Mouse (Mus musculus) heart, embryonic 11.5 days (tissue): ENCODE results near the gene Grpel1. TPM values are rescaled to one million over a fixed set of nuclear protein-coding genes. Genes with fewer than 3 reads are reported as not detected.

Experiments
- ATAC-seq: fragments of 200-750 bp; cut with Nextera tagmentation; replicated peaks from 2 replicates; pipeline ENCODE4 v1.8.0; 2017; ENCODE audit warnings: moderate library complexity; ENCODE audit not compliant: insufficient number of reproducible peaks, low FRiP score, low TSS enrichment
- H3K27ac ChIP-seq: fragments of 300-500 bp; sonication (generic); 2 replicates; pipeline ENCODE4 v1.5.1; 2014; ENCODE audit warnings: mild to moderate bottlenecking, low read depth, low read length
- H3K27me3 ChIP-seq: fragments of 300-500 bp; sonication (generic); 2 replicates; pipeline ENCODE4 v1.6.1; 2014; ENCODE audit warnings: mild to moderate bottlenecking, low read length, mixed read lengths; ENCODE audit not compliant: control insufficient read depth, insufficient read depth
- H3K36me3 ChIP-seq: fragments of 300-500 bp; sonication (generic); 2 replicates; pipeline ENCODE4 v1.6.1; 2014; ENCODE audit warnings: mild to moderate bottlenecking, low read length, moderate library complexity, mixed read lengths; ENCODE audit not compliant: control insufficient read depth, insufficient read depth
- H3K4me1 ChIP-seq: fragments of 300-500 bp; sonication (generic); 2 replicates; pipeline ENCODE4 v1.6.1; 2014; ENCODE audit warnings: low read length; ENCODE audit not compliant: control insufficient read depth, insufficient read depth
- H3K4me2 ChIP-seq: fragments of 300-500 bp; sonication (generic); 2 replicates; pipeline ENCODE4 v1.6.1; 2014; ENCODE audit warnings: mild to moderate bottlenecking, moderate library complexity
- H3K4me3 ChIP-seq: fragments of 300-500 bp; sonication (generic); 2 replicates; pipeline ENCODE4 v1.5.1; 2014; ENCODE audit warnings: low read depth, low read length
- H3K9ac ChIP-seq: fragments of 300-500 bp; sonication (generic); 2 replicates; pipeline ENCODE4 v1.6.1; 2014; ENCODE audit warnings: mild to moderate bottlenecking, low read depth, low read length, moderate library complexity
- H3K9me3 ChIP-seq: fragments of 300-500 bp; sonication (generic); replicated peaks from 2 replicates; pipeline ENCODE4 v1.6.1; 2016; ENCODE audit warnings: low read length; ENCODE audit not compliant: control insufficient read depth
- WGBS: fragments of 180-500 bp; shearing (Covaris S2); extraction: QIAGEN DNeasy Blood & Tissue Kit; methylation state at CpG from one replicate; pipeline ENCODE4 v1.1.7; 2014; ENCODE audit not compliant: insufficient replicate concordance; 5-methylcytosine and 5-hydroxymethylcytosine counted together
- polyA plus RNA-seq: library from polyadenylated mRNA; unstranded; fragments of >200 nt; fragmentation: Nextera tagmentation; extraction: Ambion mirVana; gene quantifications from 2 replicates; pipeline ENCODE4 v1.2.1, GENCODE M21; 2014

Gene Grpel1
- polyA plus RNA-seq, 1 experiment from 2014 or later, result 63.8 TPM

- no peaks in the 10 kb centered on the region for H3K4me1 ChIP-seq
- no peaks in the 10 kb centered on the region for H3K9me3 ChIP-seq
- H3K27me3 ChIP-seq, result no peaks in the 10 kb centered on the region
- H3K36me3 ChIP-seq, result peaks cover 7% of the 10 kb centered on the region; the same call in 1 of the 2 replicates
- ATAC-seq, result no peak
- no peak overlapping the region for H3K4me3 ChIP-seq
- WGBS, result 73% methylated on average over 5 of the region's 5 CpGs
- no peak overlapping the region for H3K27ac ChIP-seq
- H3K9ac ChIP-seq, result no peak overlapping the region
- no peak overlapping the region for H3K4me2 ChIP-seq
Measured at GRCm38 (mm10) chr5:36505643-36506042, 40.8 kb downstream of the Grpel1 start.

- peaks cover 7% of the 10 kb centered on the region; the same call in 1 of the 2 replicates for H3K36me3 ChIP-seq
- no peak overlapping the region for H3K4me2 ChIP-seq
- H3K9me3 ChIP-seq, result no peaks in the 10 kb centered on the region
- H3K27me3 ChIP-seq, result no peaks in the 10 kb centered on the region
- 92% methylated on average over 10 of the region's 10 CpGs for WGBS
- H3K9ac ChIP-seq, result no peak overlapping the region
- ATAC-seq, result no peak
- H3K4me1 ChIP-seq, result no peaks in the 10 kb centered on the region
- H3K4me3 ChIP-seq, result no peak overlapping the region
- no peak overlapping the region for H3K27ac ChIP-seq
Measured at GRCm38 (mm10) chr5:36508351-36508750, 43.6 kb downstream of the Grpel1 start.

GRCm38 (mm10) chr5:36510956-36511355 is 46.2 kb downstream of the Grpel1 start:
- no peak overlapping the region for H3K4me3 ChIP-seq
- no peaks in the 10 kb centered on the region for H3K27me3 ChIP-seq
- H3K4me1 ChIP-seq, result no peaks in the 10 kb centered on the region
- no peak overlapping the region for H3K9ac ChIP-seq
- no peaks in the 10 kb centered on the region for H3K9me3 ChIP-seq
- no peak overlapping the region for H3K27ac ChIP-seq
- H3K36me3 ChIP-seq, result peaks cover 7% of the 10 kb centered on the region
- WGBS, result 86% methylated on average over 2 of the region's 2 CpGs
- no peak overlapping the region for H3K4me2 ChIP-seq
- no peak for ATAC-seq

- no peak overlapping the region for H3K4me2 ChIP-seq
- no peaks in the 10 kb centered on the region for H3K9me3 ChIP-seq
- ATAC-seq, result no peak
- no peaks in the 10 kb centered on the region for H3K27me3 ChIP-seq
- 97% methylated on average over 1 of the region's 1 CpGs for WGBS
- no peaks in the 10 kb centered on the region for H3K4me1 ChIP-seq
- H3K36me3 ChIP-seq, result peaks cover 8% of the 10 kb centered on the region; the same call in 1 of the 2 replicates
- no peak overlapping the region for H3K27ac ChIP-seq
- no peak overlapping the region for H3K9ac ChIP-seq
- H3K4me3 ChIP-seq, result no peak overlapping the region
Measured at GRCm38 (mm10) chr5:36515126-36515525, 50.3 kb downstream of the Grpel1 start.

GRCm38 (mm10) chr5:36515558-36515957 is 50.8 kb downstream of the Grpel1 start:
- ATAC-seq, result no peak
- 67% methylated on average over 5 of the region's 5 CpGs for WGBS
- Histone ChIP-seq H3K9me3 (no peaks in the 10 kb centered on the region), H3K27ac (no peak overlapping the region), H3K4me1 (no peaks in the 10 kb centered on the region), H3K4me3 (no peak overlapping the region), H3K36me3 (peaks cover 7% of the 10 kb centered on the region; the same call in 1 of the 2 replicates), H3K4me2 (no peak overlapping the region), H3K27me3 (no peaks in the 10 kb centered on the region), H3K9ac (no peak overlapping the region)

GRCm38 (mm10) chr5:36517596-36517995 is 52.8 kb downstream of the Grpel1 start:
- WGBS, result 83% methylated on average over 3 of the region's 3 CpGs
- ATAC-seq, result no peak
- Histone ChIP-seq H3K9me3 (no peaks in the 10 kb centered on the region), H3K27ac (no peak overlapping the region), H3K4me1 (no peaks in the 10 kb centered on the region), H3K27me3 (no peaks in the 10 kb centered on the region), H3K4me3 (no peak overlapping the region), H3K9ac (no peak overlapping the region), H3K4me2 (no peak overlapping the region), H3K36me3 (peaks cover 7% of the 10 kb centered on the region; the same call in 1 of the 2 replicates)

GRCm38 (mm10) chr5:36519751-36520150 is 55.0 kb downstream of the Grpel1 start:
- no peaks in the 10 kb centered on the region for H3K9me3 ChIP-seq
- 0 out of 2 replicates have a peak, but pooled peaks cover 5% of the 10 kb centered on the region for H3K4me1 ChIP-seq
- H3K4me3 ChIP-seq, result no peak overlapping the region
- H3K27me3 ChIP-seq, result no peaks in the 10 kb centered on the region
- H3K9ac ChIP-seq, result no peak overlapping the region
- H3K27ac ChIP-seq, result no peak overlapping the region
- H3K4me2 ChIP-seq, result no peak overlapping the region
- WGBS, result 84% methylated on average over 3 of the region's 3 CpGs
- ATAC-seq, result no peak
- peaks cover 10% of the 10 kb centered on the region; the same call in 1 of the 2 replicates for H3K36me3 ChIP-seq

- Histone ChIP-seq H3K27me3 (no peaks in the 10 kb centered on the region), H3K4me2 (no peak overlapping the region), H3K9me3 (no peaks in the 10 kb centered on the region), H3K36me3 (0 out of 2 replicates have a peak, but pooled peaks cover 6% of the 10 kb centered on the region), H3K27ac (peak overlapping the region; percentile 2; the same call in 1 of the 2 replicates), H3K4me3 (no peak overlapping the region), H3K9ac (no peak overlapping the region), H3K4me1 (0 out of 2 replicates have a peak, but pooled peaks cover 5% of the 10 kb centered on the region)
- ATAC-seq, result no peak
- WGBS, result 61% methylated on average over 2 of the region's 2 CpGs
Measured at GRCm38 (mm10) chr5:36522782-36523181, 58.0 kb downstream of the Grpel1 start.

- Histone ChIP-seq H3K4me1 (0 out of 2 replicates have a peak, but pooled peaks cover 5% of the 10 kb centered on the region), H3K9ac (no peak overlapping the region), H3K4me2 (no peak overlapping the region), H3K9me3 (no peaks in the 10 kb centered on the region), H3K4me3 (no peak overlapping the region), H3K36me3 (0 out of 2 replicates have a peak, but pooled peaks cover 5% of the 10 kb centered on the region), H3K27me3 (no peaks in the 10 kb centered on the region), H3K27ac (peak overlapping the region; percentile 2; the same call in 1 of the 2 replicates)
- WGBS, result 45% methylated on average over 5 of the region's 5 CpGs
- no peak for ATAC-seq
Measured at GRCm38 (mm10) chr5:36523219-36523703, 58.5 kb downstream of the Grpel1 start.
